ENCODE assay signal across 27 mouse cellular contexts in genomic region chr7:19686927-19687583, GRCm38 (mm10). TPM values are rescaled to one million over a fixed set of nuclear protein-coding genes. Genes with fewer than 3 reads are reported as not detected.
DNase-seq lines count a peak whose midpoint lies in the region; ATAC-seq and TF ChIP-seq lines count a peak whose summit lies in the region.
"Not testable (repeated sequence)": the region's sequence is repeated elsewhere in the genome, so short reads cannot be mapped to it uniquely, and the experiment has no call there.
"Had no signal": no experiment of that assay in that cellular context is flagged by ENCODE, and none has a peak within 500 bp of the region (broad histone marks: within the 10 kb centered on the region; RNA-seq: fewer than 3 reads in every experiment).

No protein-coding gene starts in this region.

- H3K9ac ChIP-seq in CH12.LX (ENCODE audit: insufficient read depth, low read depth); intestine, postnatal 0 days (ENCODE audit: low read depth, low read length); liver, embryonic 15.5 days; stomach, embryonic 15.5 days: not testable (repeated sequence)
- H3K9ac ChIP-seq in liver, adult 2 months (ENCODE audit: low read depth, low read length) = peak overlapping the region; percentile 49

- H3K27me3 ChIP-seq in CH12.LX (replicated peaks); embryonic facial prominence, embryonic 10.5 days (replicated peaks; ENCODE audit: low read depth, poor library complexity, severe bottlenecking); forebrain, embryonic 10.5 days (ENCODE audit: poor library complexity, severe bottlenecking); intestine, postnatal 0 days (replicated peaks; ENCODE audit: control insufficient read depth, insufficient read depth, low read length); liver, adult 2 months (ENCODE audit: control insufficient read depth, insufficient read depth, low read length); liver, embryonic 15.5 days; stomach, embryonic 15.5 days (replicated peaks): not testable (repeated sequence)

- not testable (repeated sequence) for H3K9me3 ChIP-seq in CH12.LX (replicated peaks; ENCODE audit: low read length); embryonic facial prominence, embryonic 10.5 days; forebrain, embryonic 10.5 days; intestine, postnatal 0 days (ENCODE audit: control insufficient read depth); liver, embryonic 15.5 days (replicated peaks); stomach, embryonic 15.5 days

- not testable (repeated sequence) for TF ChIP-seq POLR2A in CH12.LX (IDR thresholded peaks at IDR 0.05; ENCODE audit: low read depth, low read length)
- TF ChIP-seq POLR2A in liver, adult 2 months (IDR thresholded peaks at IDR 0.05; ENCODE audit: extremely low read depth, insufficient read depth, low read length) = 0 out of 2 replicates have a peak, but pooled peaks have one; percentile 28

- not testable (repeated sequence) for TF ChIP-seq RAD21 in CH12.LX (IDR thresholded peaks at IDR 0.05; ENCODE audit: low read depth, low read length)

- H3K27ac ChIP-seq in CH12.LX (ENCODE audit: insufficient read depth, low read depth); intestine, postnatal 0 days (ENCODE audit: low read depth, low read length); stomach, embryonic 15.5 days: not testable (repeated sequence)
- peak overlapping the region; percentile 79 for H3K27ac ChIP-seq in embryonic facial prominence, embryonic 10.5 days (replicated peaks)
- H3K27ac ChIP-seq in forebrain, embryonic 10.5 days = peak overlapping the region; percentile 56; the same call in 1 of the 2 replicates
- H3K27ac ChIP-seq in liver, adult 2 months (replicated peaks; ENCODE audit: insufficient read depth, low read depth, low read length) = peak overlapping the region; percentile 99
- peak overlapping the region; percentile 77 for H3K27ac ChIP-seq in liver, embryonic 15.5 days (replicated peaks)

- H3K36me3 ChIP-seq in CH12.LX (replicated peaks in 1 of 2; ENCODE audit: control insufficient read depth in 1 of 2, insufficient read depth in 1 of 2, low read length in 1 of 2); embryonic facial prominence, embryonic 10.5 days (replicated peaks); forebrain, embryonic 10.5 days (replicated peaks); intestine, postnatal 0 days (ENCODE audit: control insufficient read depth, insufficient read depth); liver, adult 2 months (ENCODE audit: control insufficient read depth, insufficient read depth, low read length); liver, embryonic 15.5 days (replicated peaks); stomach, embryonic 15.5 days: not testable (repeated sequence)

- not testable (repeated sequence) for H3K79me2 ChIP-seq in CH12.LX (replicated peaks; ENCODE audit: control insufficient read depth, extremely low read depth, insufficient read depth, poor library complexity, severe bottlenecking); liver, adult 2 months (ENCODE audit: control insufficient read depth, insufficient read depth, low read length)

- TF ChIP-seq CTCF in CH12.LX (conservative IDR thresholded peaks at IDR 0.05 in 1 of 2, IDR thresholded peaks at IDR 0.05 in 1 of 2; ENCODE audit: low read depth in 2 of 2, low read length in 2 of 2); liver, adult 2 months (IDR thresholded peaks at IDR 0.05; ENCODE audit: low read depth, low read length): not testable (repeated sequence)
- peak; percentile 33; the same call in 1 of the 2 replicates for TF ChIP-seq CTCF in intestine, postnatal 0 days (IDR thresholded peaks at IDR 0.05; ENCODE audit: low read depth)

- H3K4me2 ChIP-seq in CH12.LX (ENCODE audit: insufficient read depth, low read depth, poor library complexity, severe bottlenecking); intestine, postnatal 0 days (replicated peaks; ENCODE audit: low read depth); liver, embryonic 15.5 days; stomach, embryonic 15.5 days: not testable (repeated sequence)

- dilution Hi-C loops in CH12.LX (cut with MboI; ENCODE audit: extremely low pct_ligation_motif_present, extremely low pct_unique_long_range_greater_than_20kb, low sequenced_read_pairs) = not testable (repeated sequence)

- DNase-seq in CH12.LX (ENCODE audit: extremely low read depth); forebrain, embryonic 10.5 days (ENCODE audit: extremely low spot score, low spot score): not testable (repeated sequence)
- peak; percentile 92 for DNase-seq in R1 (ENCODE audit: low read depth, low spot score)
- peak; percentile 66 for DNase-seq in embryonic facial prominence, embryonic 10.5 days (ENCODE audit: low spot score)
- DNase-seq in liver, adult 2 months (ENCODE audit: extremely low read depth, low read depth, low spot score) = peak; percentile 81

- in situ Hi-C loops in CH12.LX (cut with MboI; ENCODE audit: low pct_ligation_motif_present, low pct_unique_long_range_greater_than_20kb, low sequenced_read_pairs) = not testable (repeated sequence)

- ATAC-seq in intestine, postnatal 0 days = 0 out of 2 replicates have a peak, but pooled peaks have one; percentile 9
- peak; percentile 49 for ATAC-seq in liver, embryonic 15.5 days (ENCODE audit: insufficient read depth)
- peak; percentile 38; the same call in 1 of the 2 replicates for ATAC-seq in stomach, embryonic 15.5 days (ENCODE audit: insufficient read depth, low FRiP score, low read depth)

- TF ChIP-seq EP300 in CH12.LX (IDR thresholded peaks at IDR 0.05; ENCODE audit: low read length) = not testable (repeated sequence)

- 62% methylated on average over 8 of the region's 8 CpGs for WGBS in embryonic facial prominence, embryonic 10.5 days
- WGBS in forebrain, embryonic 10.5 days = 71% methylated on average over 8 of the region's 8 CpGs
- WGBS in intestine, postnatal 0 days = 50% methylated on average over 8 of the region's 8 CpGs
- 7% methylated on average over 8 of the region's 8 CpGs for WGBS in liver, adult 2 months
- 27% methylated on average over 8 of the region's 8 CpGs for WGBS in liver, embryonic 15.5 days (ENCODE audit: insufficient replicate concordance)
- 64% methylated on average over 8 of the region's 8 CpGs for WGBS in stomach, embryonic 15.5 days

- not testable (repeated sequence) for H3K4me3 ChIP-seq in CH12.LX (replicated peaks in 1 of 3; ENCODE audit: low read depth in 2 of 3, low read length in 2 of 3, poor library complexity in 1 of 3); embryonic facial prominence, embryonic 10.5 days; forebrain, embryonic 10.5 days; intestine, postnatal 0 days (ENCODE audit: low read depth, low read length); liver, adult 2 months (ENCODE audit: insufficient read depth, low read depth, low read length); liver, embryonic 15.5 days (replicated peaks); stomach, embryonic 15.5 days (replicated peaks)

- H3K4me1 ChIP-seq in CH12.LX (ENCODE audit: control insufficient read depth in 1 of 2, insufficient read depth in 2 of 2) = peaks cover 2 to 18% of the 10 kb centered on the region in 2 experiments; a peak in 3 of 4 replicates
- H3K4me1 ChIP-seq in embryonic facial prominence, embryonic 10.5 days = peaks cover 22% of the 10 kb centered on the region
- H3K4me1 ChIP-seq in forebrain, embryonic 10.5 days = peaks cover 11% of the 10 kb centered on the region
- H3K4me1 ChIP-seq in intestine, postnatal 0 days (replicated peaks; ENCODE audit: control insufficient read depth, insufficient read depth, low read length); stomach, embryonic 15.5 days: not testable (repeated sequence)
- peaks cover 42% of the 10 kb centered on the region for H3K4me1 ChIP-seq in liver, adult 2 months (ENCODE audit: control insufficient read depth, insufficient read depth, low read length)
- H3K4me1 ChIP-seq in liver, embryonic 15.5 days (replicated peaks) = peaks cover 41% of the 10 kb centered on the region

RNA-seq across cellular contexts. Expression of gene Apoc1, which starts 5.4 kb away (rescaled TPM):
- total RNA-seq in CH12.LX (2012; rRNA removed) (not detected in 2 replicates), CH12.LX (2014; rRNA removed) (not detected in 2 replicates)
- polyA plus RNA-seq in CH12.LX (2012; ENCODE audit: insufficient read length, low read depth) = not detected in 2 replicates
- 3.6 and 4.7 TPM in 2 replicates for polyA plus RNA-seq in embryonic facial prominence, embryonic 10.5 days (2016; fragmentation: Nextera tagmentation; extraction: Ambion mirVana)
- polyA plus RNA-seq in forebrain, embryonic 10.5 days (2016; fragmentation: Nextera tagmentation; extraction: Ambion mirVana) = 2.3 TPM in 2 replicates
- polyA plus RNA-seq in intestine, postnatal 0 days (2015; fragmentation: Nextera tagmentation; extraction: Ambion mirVana) = 34.7 and 50.0 TPM in 2 replicates
- 7,017 and 7,765 TPM in 2 replicates for total RNA-seq in liver, adult 2 months (2014; rRNA removed)
- 5,801 and 8,240 TPM in 2 replicates for polyA plus RNA-seq in liver, adult 2 months (2012; rRNA removed)
- polyA plus RNA-seq in liver, embryonic 15.5 days (2015; fragmentation: Nextera tagmentation; extraction: Ambion mirVana) = 609 and 611 TPM in 2 replicates
- polyA plus RNA-seq in stomach, embryonic 15.5 days (2015; fragmentation: Nextera tagmentation; extraction: Ambion mirVana) = 36.2 and 52.7 TPM in 2 replicates
- total RNA-seq: hematopoietic stem cell, adult 5-6 weeks had no signal
- polyA plus RNA-seq: C2C12 had no signal

RNA-seq across cellular contexts. Expression of gene Apoc4, which starts 5.8 kb away (rescaled TPM):
- not detected in 2 replicates for total RNA-seq in CH12.LX (2012; rRNA removed)
- total RNA-seq in CH12.LX (2014; rRNA removed) = not detected in 2 replicates
- polyA plus RNA-seq in CH12.LX (2012; ENCODE audit: insufficient read length, low read depth) = not detected in 2 replicates
- polyA plus RNA-seq in embryonic facial prominence, embryonic 10.5 days (2016; fragmentation: Nextera tagmentation; extraction: Ambion mirVana) = 0.09 TPM in 1 of 2 replicates, not detected in the other
- not detected in 2 replicates for polyA plus RNA-seq in forebrain, embryonic 10.5 days (2016; fragmentation: Nextera tagmentation; extraction: Ambion mirVana)
- 0.70 and 1.4 TPM in 2 replicates for polyA plus RNA-seq in intestine, postnatal 0 days (2015; fragmentation: Nextera tagmentation; extraction: Ambion mirVana)
- total RNA-seq in liver, adult 2 months (2014; rRNA removed) = 2,758 and 2,845 TPM in 2 replicates
- 3,664 and 4,159 TPM in 2 replicates for polyA plus RNA-seq in liver, adult 2 months (2012; rRNA removed)
- 273 and 372 TPM in 2 replicates for polyA plus RNA-seq in liver, embryonic 15.5 days (2015; fragmentation: Nextera tagmentation; extraction: Ambion mirVana)
- 8.0 and 23.5 TPM in 2 replicates for polyA plus RNA-seq in stomach, embryonic 15.5 days (2015; fragmentation: Nextera tagmentation; extraction: Ambion mirVana)
- total RNA-seq: gastrocnemius, adult 8-10 months; heart, adult 2 months; heart, postnatal 10 days; hematopoietic stem cell, adult 5-6 weeks; layer of hippocampus, postnatal 36 days; left cerebral cortex, postnatal 4 days had no signal
- polyA plus RNA-seq: C2C12; forebrain, embryonic 11.5 days; forebrain, embryonic 16.5 days; heart, adult 2 months; hindbrain, embryonic 14.5 days; kidney, adult 2 months; midbrain, embryonic 13.5 days; testis, adult 2 months had no signal

RNA-seq across cellular contexts. Expression of gene Gm44805, which starts 5.8 kb away (rescaled TPM):
- total RNA-seq in CH12.LX (2012; rRNA removed) (not detected in 2 replicates), CH12.LX (2014; rRNA removed) (not detected in 2 replicates)
- polyA plus RNA-seq in CH12.LX (2012; ENCODE audit: insufficient read length, low read depth) = not detected in 2 replicates
- polyA plus RNA-seq in embryonic facial prominence, embryonic 10.5 days (2016; fragmentation: Nextera tagmentation; extraction: Ambion mirVana) = not detected in 2 replicates
- polyA plus RNA-seq in forebrain, embryonic 10.5 days (2016; fragmentation: Nextera tagmentation; extraction: Ambion mirVana) = not detected in 2 replicates
- polyA plus RNA-seq in intestine, postnatal 0 days (2015; fragmentation: Nextera tagmentation; extraction: Ambion mirVana) = 5.6 and 13.5 TPM in 2 replicates
- 38.2 and 45.8 TPM in 2 replicates for total RNA-seq in liver, adult 2 months (2014; rRNA removed)
- polyA plus RNA-seq in liver, adult 2 months (2012; rRNA removed) = 86.3 and 159 TPM in 2 replicates
- 22.2 and 29.1 TPM in 2 replicates for polyA plus RNA-seq in liver, embryonic 15.5 days (2015; fragmentation: Nextera tagmentation; extraction: Ambion mirVana)
- 3.1 TPM in 1 of 2 replicates, not detected in the other for polyA plus RNA-seq in stomach, embryonic 15.5 days (2015; fragmentation: Nextera tagmentation; extraction: Ambion mirVana)
- total RNA-seq: gastrocnemius, adult 8-10 months; gastrocnemius, postnatal 4 days; heart, adult 2 months; heart, postnatal 10 days; hematopoietic stem cell, adult 5-6 weeks; layer of hippocampus, postnatal 36 days; left cerebral cortex, postnatal 4 days had no signal
- polyA plus RNA-seq: C2C12; forebrain, embryonic 11.5 days; forebrain, embryonic 16.5 days; heart, adult 2 months; heart, embryonic 13.5 days; hindbrain, embryonic 14.5 days; kidney, adult 2 months; lung, postnatal 0 days; midbrain, embryonic 13.5 days; neural tube, embryonic 13.5 days; spleen, adult 2 months; testis, adult 2 months; thymus, postnatal 0 days had no signal

RNA-seq across cellular contexts. Expression of gene Apoc2, which starts 9.3 kb away (rescaled TPM):
- total RNA-seq in CH12.LX (2012; rRNA removed) (not detected in 2 replicates), CH12.LX (2014; rRNA removed) (not detected in 2 replicates)
- polyA plus RNA-seq in CH12.LX (2012; ENCODE audit: insufficient read length, low read depth) = not detected in 2 replicates
- polyA plus RNA-seq in embryonic facial prominence, embryonic 10.5 days (2016; fragmentation: Nextera tagmentation; extraction: Ambion mirVana) = 0.29 and 0.47 TPM in 2 replicates
- 0.39 TPM in 1 of 2 replicates, not detected in the other for polyA plus RNA-seq in forebrain, embryonic 10.5 days (2016; fragmentation: Nextera tagmentation; extraction: Ambion mirVana)
- polyA plus RNA-seq in intestine, postnatal 0 days (2015; fragmentation: Nextera tagmentation; extraction: Ambion mirVana) = 11,285 and 12,482 TPM in 2 replicates
- total RNA-seq in liver, adult 2 months (2014; rRNA removed) = 283 and 389 TPM in 2 replicates
- polyA plus RNA-seq in liver, adult 2 months (2012; rRNA removed) = 221 and 425 TPM in 2 replicates
- polyA plus RNA-seq in liver, embryonic 15.5 days (2015; fragmentation: Nextera tagmentation; extraction: Ambion mirVana) = 1,160 and 1,332 TPM in 2 replicates
- 47.3 and 98.1 TPM in 2 replicates for polyA plus RNA-seq in stomach, embryonic 15.5 days (2015; fragmentation: Nextera tagmentation; extraction: Ambion mirVana)
- total RNA-seq: gastrocnemius, adult 8-10 months; hematopoietic stem cell, adult 5-6 weeks; layer of hippocampus, postnatal 36 days; left cerebral cortex, postnatal 4 days had no signal
- polyA plus RNA-seq: C2C12; forebrain, embryonic 11.5 days; forebrain, embryonic 16.5 days; heart, adult 2 months; hindbrain, embryonic 14.5 days had no signal

RNA-seq across cellular contexts. Expression of gene Apoe, which starts 11.9 kb away (rescaled TPM):
- 10.0 and 10.5 TPM in 2 replicates for total RNA-seq in CH12.LX (2012; rRNA removed)
- total RNA-seq in CH12.LX (2014; rRNA removed) = 6.2 and 6.4 TPM in 2 replicates
- polyA plus RNA-seq in CH12.LX (2012; ENCODE audit: insufficient read length, low read depth) = 16.7 and 21.4 TPM in 2 replicates
- 135 and 168 TPM in 2 replicates for polyA plus RNA-seq in embryonic facial prominence, embryonic 10.5 days (2016; fragmentation: Nextera tagmentation; extraction: Ambion mirVana)
- 140 and 154 TPM in 2 replicates for polyA plus RNA-seq in forebrain, embryonic 10.5 days (2016; fragmentation: Nextera tagmentation; extraction: Ambion mirVana)
- 435 and 436 TPM in 2 replicates for polyA plus RNA-seq in intestine, postnatal 0 days (2015; fragmentation: Nextera tagmentation; extraction: Ambion mirVana)
- 23,407 and 25,019 TPM in 2 replicates for total RNA-seq in liver, adult 2 months (2014; rRNA removed)
- 39,394 and 43,401 TPM in 2 replicates for polyA plus RNA-seq in liver, adult 2 months (2012; rRNA removed)
- 2,704 and 3,478 TPM in 2 replicates for polyA plus RNA-seq in liver, embryonic 15.5 days (2015; fragmentation: Nextera tagmentation; extraction: Ambion mirVana)
- polyA plus RNA-seq in stomach, embryonic 15.5 days (2015; fragmentation: Nextera tagmentation; extraction: Ambion mirVana) = 363 and 515 TPM in 2 replicates

Comparison
In these comparisons a context has a peak if more than half of its experiments do, and no peak if none do; other contexts are left out.
1. RNA of gene Apoc1, which starts 5.4 kb away (polyA plus RNA-seq): 5,801 to 8,240 TPM in liver, adult 2 months and 609 to 611 TPM in liver, embryonic 15.5 days; 36.2 to 52.7 TPM in stomach, embryonic 15.5 days, 34.7 to 50.0 TPM in intestine, postnatal 0 days, 3.6 to 4.7 TPM in embryonic facial prominence, embryonic 10.5 days, 2.3 TPM in forebrain, embryonic 10.5 days and not detected in CH12.LX; every median in the first group is over 10 times any median in the second.
2. Peak in every context shown above with its lines, with median percentiles within 50 percentile points of each other: ATAC-seq.